Mouse (Mus musculus) G1E (cell line): ENCODE measurements at regions not wholly inside any gene's neighbourhood (a gene's known extent, or its start where the extent isn't known, plus 50 kb on each side); places are given as distances from the start of the nearest gene placed in this dataset.

Experiments
- CTCF ChIP-seq: IDR thresholded peaks from 2 replicates; pipeline ENCODE4 v1.5.1; 2012; ENCODE audit warnings: low read depth, low read length, inconsistent platforms, mixed read lengths
- GATA1 ChIP-seq: IDR thresholded peaks from 2 replicates; pipeline ENCODE4 v1.6.1; 2012; ENCODE audit warnings: borderline replicate concordance, low read length, inconsistent platforms, mixed read lengths
- GATA2 ChIP-seq: IDR thresholded peaks from 2 replicates; pipeline ENCODE4 v1.6.1; 2012; ENCODE audit warnings: low read depth, low read length, inconsistent platforms, borderline replicate concordance
- POLR2AphosphoS5 ChIP-seq: IDR thresholded peaks from 2 replicates; pipeline ENCODE4 v1.6.1; 2012; ENCODE audit warnings: low read depth, low read length, inconsistent platforms; ENCODE audit not compliant: insufficient replicate concordance
- TAL1 ChIP-seq: conservative IDR thresholded peaks from 2 replicates; pipeline ENCODE4 v1.6.1; 2012; ENCODE audit warnings: low read depth, low read length, inconsistent platforms, mixed read lengths

- TF ChIP-seq CTCF (no peak), TAL1 (no peak), GATA1 (no peak), POLR2AphosphoS5 (no peak), GATA2 (no peak)
These were observed 346.9 kb upstream of the Nfe2l3 start for GRCm38 (mm10) chr6:51085547-51085946.
